Mouse (Mus musculus) kidney, adult 2 months (tissue): Measurements from ENCODE around the gene Zfp386.

Source experiments
- CTCF ChIP-seq: fragments of 200-500 bp; conservative IDR thresholded peaks from 2 replicates; pipeline ENCODE4 v1.5.1; 2011; ENCODE audit warnings: low read depth, mild to moderate bottlenecking, control low read depth, low read length, moderate library complexity, mixed read lengths; ENCODE audit not compliant: insufficient read depth, insufficient read length
- POLR2A ChIP-seq: fragments of 200-500 bp; IDR thresholded peaks from one replicate; pipeline ENCODE4 v1.6.1; 2011; ENCODE audit warnings: low read depth, low read length, control low read depth

- no peak for TF ChIP-seq POLR2A
- TF ChIP-seq CTCF = no peak
These were observed 6.8 kb downstream of the Zfp386 start for GRCm38 (mm10) chr12:116054342-116054741.
